Mouse (Mus musculus) c-Kit-positive CD71-positive TER-119-negative erythroid progenitor cells, embryonic 14.5 days (primary cell): ENCODE measurements at regions not wholly inside any gene's neighbourhood (a gene's known extent, or its start where the extent isn't known, plus 50 kb on each side); places are given as distances from the start of the nearest gene placed in this dataset.

Source experiments
- DNase-seq: peaks from one replicate; pipeline ENCODE4 v3.0.0-alpha.2; 2013; ENCODE audit warnings: low read depth

GRCm38 (mm10) chr4:12769092-12769491, 597.3 kb upstream of the Fam92a start:
- DNase-seq, result no peak

- DNase-seq, result no peak
Measured at GRCm38 (mm10) chr4:12766763-12767162, 594.9 kb upstream of the Fam92a start.

- no peak for DNase-seq
Measured at GRCm38 (mm10) chr4:12750817-12751216, 579.0 kb upstream of the Fam92a start.

- no peak for DNase-seq
Measured at GRCm38 (mm10) chr4:12749874-12750273, 578.1 kb upstream of the Fam92a start.

- no peak for DNase-seq
Measured at GRCm38 (mm10) chr4:12743714-12744327, 572.0 kb upstream of the Fam92a start.

- DNase-seq, result no peak
Measured at GRCm38 (mm10) chr4:12736411-12736810, 564.6 kb upstream of the Fam92a start.

GRCm38 (mm10) chr4:12700189-12700588, 528.4 kb upstream of the Fam92a start:
- peak; percentile 1 for DNase-seq

GRCm38 (mm10) chr4:12677814-12678213, 506.0 kb upstream of the Fam92a start:
- DNase-seq, result no peak

- no peak for DNase-seq
Measured at GRCm38 (mm10) chr4:12671399-12671798, 499.6 kb upstream of the Fam92a start.

GRCm38 (mm10) chr4:12663176-12663575, 491.4 kb upstream of the Fam92a start:
- no peak for DNase-seq

- no peak for DNase-seq
Measured at GRCm38 (mm10) chr4:12662683-12663082, 490.9 kb upstream of the Fam92a start.

GRCm38 (mm10) chr4:12659084-12659483, 487.3 kb upstream of the Fam92a start:
- DNase-seq, result no peak

- DNase-seq, result no peak
Measured at GRCm38 (mm10) chr4:12658594-12658993, 486.8 kb upstream of the Fam92a start.

- DNase-seq, result no peak
Measured at GRCm38 (mm10) chr4:12657820-12658219, 486.0 kb upstream of the Fam92a start.

- DNase-seq, result no peak
Measured at GRCm38 (mm10) chr4:12656924-12657603, 485.2 kb upstream of the Fam92a start.

- no peak for DNase-seq
Measured at GRCm38 (mm10) chr4:12655457-12656228, 483.8 kb upstream of the Fam92a start.

GRCm38 (mm10) chr4:12654568-12655456, 483.0 kb upstream of the Fam92a start:
- no peak for DNase-seq

- no peak for DNase-seq
Measured at GRCm38 (mm10) chr4:12647732-12648131, 475.9 kb upstream of the Fam92a start.

GRCm38 (mm10) chr4:12642525-12642928, 470.7 kb upstream of the Fam92a start:
- DNase-seq, result no peak

GRCm38 (mm10) chr4:12629375-12629821, 457.6 kb upstream of the Fam92a start:
- DNase-seq, result no peak

- no peak for DNase-seq
Measured at GRCm38 (mm10) chr4:12628702-12629374, 457.0 kb upstream of the Fam92a start.
